ENCODE assay signal across 18 mouse cellular contexts in the genomic region with DNA sequence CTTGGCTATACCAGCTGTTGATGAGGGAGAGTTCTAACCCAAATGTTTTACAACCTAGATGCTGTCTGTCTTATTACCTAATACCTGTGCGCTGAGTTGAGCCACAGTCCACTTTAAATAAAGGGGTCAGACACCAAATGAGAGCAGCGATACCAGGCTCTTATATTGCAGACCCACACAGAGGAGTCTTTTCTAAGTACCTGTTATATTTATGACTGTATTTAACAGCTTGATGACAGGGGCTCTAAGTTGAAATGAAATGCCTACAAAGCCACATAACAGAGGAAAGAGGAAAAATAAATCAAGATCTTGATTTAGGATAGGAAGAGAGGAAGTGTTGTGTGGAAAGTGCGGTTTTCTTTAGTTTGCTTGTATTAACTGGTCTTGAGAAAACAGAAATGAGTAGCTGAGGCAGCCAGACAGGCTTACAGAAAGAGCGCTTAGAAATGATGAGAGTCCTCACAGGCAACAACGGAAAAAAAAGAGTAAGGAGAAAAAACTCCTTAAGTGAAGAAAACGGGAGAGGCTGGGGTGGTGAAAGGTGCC.
"Had no signal": no experiment of that assay in that cellular context is flagged by ENCODE, and none has a peak within 500 bp of the region (broad histone marks: within the 10 kb centered on the region; RNA-seq: fewer than 3 reads in every experiment).

No protein-coding gene starts in this region.

- ATAC-seq: liver, postnatal 0 days; lung, postnatal 0 days; midbrain, embryonic 15.5 days had no signal

- H3K4me1 ChIP-seq: limb, embryonic 15.5 days; midbrain, embryonic 12.5 days; midbrain, embryonic 15.5 days; neural tube, embryonic 13.5 days; stomach, embryonic 15.5 days had no signal

- H3K4me2 ChIP-seq: limb, embryonic 15.5 days; liver, embryonic 11.5 days; lung, embryonic 14.5 days; midbrain, embryonic 12.5 days; midbrain, embryonic 15.5 days; neural tube, embryonic 13.5 days; stomach, embryonic 15.5 days had no signal

- H3K36me3 ChIP-seq: limb, embryonic 15.5 days; midbrain, embryonic 12.5 days; midbrain, embryonic 15.5 days; neural tube, embryonic 13.5 days; stomach, embryonic 15.5 days had no signal

- H3K27me3 ChIP-seq: limb, embryonic 15.5 days; midbrain, embryonic 12.5 days; midbrain, embryonic 15.5 days; neural tube, embryonic 13.5 days; stomach, embryonic 15.5 days had no signal

- H3K4me3 ChIP-seq: limb, embryonic 15.5 days; midbrain, embryonic 12.5 days; midbrain, embryonic 15.5 days; neural tube, embryonic 13.5 days; stomach, embryonic 15.5 days had no signal

- DNase-seq: kidney, postnatal 14 days; kidney, postnatal 4 days; left cerebral cortex, postnatal 4 days; liver, postnatal 0 days; lung, embryonic 14.5 days; retina, postnatal 1 day; right cerebral cortex, postnatal 25 days; spleen, adult 18-20 months; thymus, postnatal 25 days had no signal

- H3K27ac ChIP-seq: limb, embryonic 15.5 days; liver, embryonic 14.5 days; macrophage; midbrain, embryonic 12.5 days; midbrain, embryonic 15.5 days; neural tube, embryonic 13.5 days; stomach, embryonic 15.5 days had no signal

- H3K9ac ChIP-seq: limb, embryonic 15.5 days; liver, embryonic 14.5 days; liver, postnatal 0 days; lung, embryonic 14.5 days; midbrain, embryonic 12.5 days; midbrain, embryonic 15.5 days; neural tube, embryonic 13.5 days; stomach, embryonic 15.5 days had no signal

- H3K9me3 ChIP-seq: limb, embryonic 15.5 days; midbrain, embryonic 12.5 days; midbrain, embryonic 15.5 days; neural tube, embryonic 13.5 days; stomach, embryonic 15.5 days had no signal
